ENCODE assay signal across 18 mouse cellular contexts in the genomic region with DNA sequence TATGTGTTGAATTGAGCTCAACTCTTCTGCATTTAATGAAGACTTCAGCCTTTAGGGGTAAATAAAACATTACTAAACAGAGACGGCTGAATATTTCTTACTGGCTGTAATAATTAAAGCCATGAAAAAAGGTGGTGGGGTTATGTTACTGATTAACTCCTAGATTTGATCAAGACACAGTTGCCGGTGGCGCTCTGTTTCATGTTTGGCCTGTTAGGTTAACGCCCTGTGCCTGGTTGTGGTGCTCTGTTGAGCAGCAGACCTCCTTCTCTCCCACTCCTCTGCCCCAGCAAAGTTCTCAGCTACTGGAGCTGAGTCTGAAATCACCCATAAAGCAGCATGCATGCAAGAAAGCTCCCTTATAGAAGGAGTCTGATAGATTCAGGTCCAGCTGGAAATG.
A peak's percentile ranks its signal among the peaks of the same experiment; 100 is the strongest.
DNase-seq lines count a peak whose midpoint lies in the region; ATAC-seq lines count a peak whose summit lies in the region.
"Had no signal": no experiment of that assay in that cellular context is flagged by ENCODE, and none has a peak within 500 bp of the region (broad histone marks: within the 10 kb centered on the region; RNA-seq: fewer than 3 reads in every experiment).

No protein-coding gene starts in this region.

- intact Hi-C loops in heart, postnatal 36 days (cut with DNase I): no loop called here

- no peaks in the 10 kb centered on the region for H3K9me3 ChIP-seq in heart, embryonic 13.5 days
- no peaks in the 10 kb centered on the region for H3K9me3 ChIP-seq in embryonic facial prominence, embryonic 12.5 days
- no peaks in the 10 kb centered on the region for H3K9me3 ChIP-seq in limb, embryonic 12.5 days
- H3K9me3 ChIP-seq: heart, embryonic 10.5 days; neural tube, embryonic 12.5 days had no signal

- WGBS in heart, embryonic 13.5 days: 84% methylated on average over 4 of the region's 4 CpGs
- 43% methylated on average over 4 of the region's 4 CpGs for WGBS in embryonic facial prominence, embryonic 12.5 days
- WGBS in limb, embryonic 12.5 days: 32% methylated on average over 4 of the region's 4 CpGs

- no peak for DNase-seq in heart, postnatal 36 days
- DNase-seq in kidney, adult 8-10 months: peak; percentile 51 to 70
- no peak for DNase-seq in natural killer cell, adult 2 months (ENCODE audit: low spot score in 2 of 2)
- no peak for DNase-seq in frontal cortex, adult 2 months (ENCODE audit: extremely low spot score in 1 of 2, low spot score in 1 of 2)
- DNase-seq in layer of hippocampus, postnatal 14 days (ENCODE audit: low spot score in 2 of 2): no peak
- DNase-seq: cerebellum, postnatal 10 days; liver, postnatal 0 days; retina, postnatal 1 day; thymus, postnatal 4 days had no signal

- H3K4me1 ChIP-seq in heart, embryonic 13.5 days: peaks cover 78% of the 10 kb centered on the region
- peaks cover 63% of the 10 kb centered on the region for H3K4me1 ChIP-seq in embryonic facial prominence, embryonic 12.5 days
- peaks cover 88% of the 10 kb centered on the region for H3K4me1 ChIP-seq in limb, embryonic 12.5 days (replicated peaks)

- H3K36me3 ChIP-seq in heart, embryonic 13.5 days: peaks cover 26% of the 10 kb centered on the region
- peaks cover 3% of the 10 kb centered on the region; the same call in 1 of the 2 replicates for H3K36me3 ChIP-seq in embryonic facial prominence, embryonic 12.5 days
- peaks cover 35% of the 10 kb centered on the region; the same call in 1 of the 2 replicates for H3K36me3 ChIP-seq in limb, embryonic 12.5 days
- H3K36me3 ChIP-seq: neural tube, embryonic 12.5 days had no signal

- H3K9ac ChIP-seq in heart, embryonic 13.5 days: 0 out of 2 replicates have a peak overlapping the region, but pooled peaks have one; percentile 8
- no peak overlapping the region for H3K9ac ChIP-seq in embryonic facial prominence, embryonic 12.5 days
- no peak overlapping the region for H3K9ac ChIP-seq in limb, embryonic 12.5 days (replicated peaks)
- H3K9ac ChIP-seq: liver, postnatal 0 days; neural tube, embryonic 12.5 days had no signal

- H3K4me2 ChIP-seq in heart, embryonic 13.5 days: no peak overlapping the region
- no peak overlapping the region for H3K4me2 ChIP-seq in embryonic facial prominence, embryonic 12.5 days (replicated peaks)
- no peak overlapping the region for H3K4me2 ChIP-seq in limb, embryonic 12.5 days
- H3K4me2 ChIP-seq: midbrain, embryonic 11.5 days; neural tube, embryonic 12.5 days had no signal

- ATAC-seq in heart, embryonic 13.5 days (ENCODE audit: extremely low read depth, insufficient number of reproducible peaks, low FRiP score, low TSS enrichment): no peak
- no peak for ATAC-seq in embryonic facial prominence, embryonic 12.5 days (ENCODE audit: insufficient number of reproducible peaks, insufficient read depth, low FRiP score, low TSS enrichment)
- ATAC-seq in limb, embryonic 12.5 days (ENCODE audit: insufficient number of reproducible peaks, insufficient read depth, low FRiP score, low TSS enrichment, low read depth): no peak
- ATAC-seq: activated CD4-positive, CD25-positive, alpha-beta regulatory T cell, adult 4 months; hindbrain, embryonic 16.5 days; liver, postnatal 0 days had no signal

- H3K27me3 ChIP-seq in heart, embryonic 13.5 days (replicated peaks): no peaks in the 10 kb centered on the region
- no peaks in the 10 kb centered on the region for H3K27me3 ChIP-seq in embryonic facial prominence, embryonic 12.5 days
- no peaks in the 10 kb centered on the region for H3K27me3 ChIP-seq in limb, embryonic 12.5 days

- no peak overlapping the region for H3K4me3 ChIP-seq in heart, embryonic 13.5 days
- H3K4me3 ChIP-seq in embryonic facial prominence, embryonic 12.5 days: no peak overlapping the region
- no peak overlapping the region for H3K4me3 ChIP-seq in limb, embryonic 12.5 days (replicated peaks)
- H3K4me3 ChIP-seq: erythroblast, embryonic 14.5 days; heart, embryonic 10.5 days; neural tube, embryonic 12.5 days had no signal

- H3K27ac ChIP-seq in heart, embryonic 13.5 days (replicated peaks): peak overlapping the region; percentile 54; the same call in 1 of the 2 replicates
- peak overlapping the region; percentile 70; the same call in 1 of the 2 replicates for H3K27ac ChIP-seq in embryonic facial prominence, embryonic 12.5 days
- peak overlapping the region; percentile 74 for H3K27ac ChIP-seq in limb, embryonic 12.5 days
- H3K27ac ChIP-seq: heart, embryonic 10.5 days; neural tube, embryonic 12.5 days had no signal

Comparison
In these comparisons a context has a peak if more than half of its experiments do, and no peak if none do; other contexts are left out.
1. DNase-seq: peak in kidney, adult 8-10 months (2 of 2); none in heart, postnatal 36 days (0 of 2), natural killer cell, adult 2 months (0 of 2), frontal cortex, adult 2 months (0 of 2) and layer of hippocampus, postnatal 14 days (0 of 2).
2. Peak in every context shown above with its lines, with median percentiles within 50 percentile points of each other: H3K27ac ChIP-seq.